Mouse (Mus musculus) embryonic facial prominence, embryonic 11.5 days (tissue): ENCODE results near the gene Utp20. TPM values are rescaled to one million over a fixed set of nuclear protein-coding genes. Genes with fewer than 3 reads are reported as not detected.

ENCODE experiments used
- ATAC-seq: fragments of 200-750 bp; cut with Nextera tagmentation; replicated peaks from 2 replicates; pipeline ENCODE4 v1.8.0; 2017; ENCODE audit warnings: low read depth; ENCODE audit not compliant: insufficient number of reproducible peaks, low FRiP score, low TSS enrichment
- DNase-seq: peaks from one replicate; pipeline ENCODE4 v3.0.0-alpha.2; 2015; ENCODE audit warnings: low spot score
- H3K27ac ChIP-seq: fragments of 300-500 bp; sonication (generic); replicated peaks from 2 replicates; pipeline ENCODE4 v1.5.1; 2014; ENCODE audit warnings: mild to moderate bottlenecking, low read depth, low read length, control low read depth
- H3K27me3 ChIP-seq: fragments of 300-500 bp; sonication (generic); 2 replicates; pipeline ENCODE4 v1.6.1; 2014; ENCODE audit warnings: mild to moderate bottlenecking, low read length, moderate library complexity, mixed read lengths; ENCODE audit not compliant: control insufficient read depth, insufficient read depth
- H3K36me3 ChIP-seq: fragments of 300-500 bp; sonication (generic); replicated peaks from 2 replicates; pipeline ENCODE4 v1.6.1; 2014; ENCODE audit warnings: low read depth, mild to moderate bottlenecking, low read length, moderate library complexity, mixed read lengths; ENCODE audit not compliant: control insufficient read depth, insufficient read depth
- H3K4me1 ChIP-seq: fragments of 300-500 bp; sonication (generic); 2 replicates; pipeline ENCODE4 v1.6.1; 2014; ENCODE audit warnings: low read length, mixed read lengths; ENCODE audit not compliant: control insufficient read depth, insufficient read depth
- H3K4me2 ChIP-seq: fragments of 300-500 bp; sonication (generic); 2 replicates; pipeline ENCODE4 v1.6.1; 2014; ENCODE audit warnings: low read depth, mild to moderate bottlenecking, control low read depth, low read length, moderate library complexity
- H3K4me3 ChIP-seq: fragments of 300-500 bp; sonication (generic); 2 replicates; pipeline ENCODE4 v1.5.1; 2014; ENCODE audit warnings: low read depth, low read length, control low read depth
- H3K9ac ChIP-seq: fragments of 300-500 bp; sonication (generic); replicated peaks from 2 replicates; pipeline ENCODE4 v1.6.1; 2014; ENCODE audit warnings: mild to moderate bottlenecking, control low read depth, low read length
- H3K9me3 ChIP-seq: fragments of 300-500 bp; sonication (generic); replicated peaks from 2 replicates; pipeline ENCODE4 v1.6.1; 2016; ENCODE audit warnings: mild to moderate bottlenecking, low read length, inconsistent platforms, mixed read lengths; ENCODE audit not compliant: control insufficient read depth
- WGBS: fragments of 180-500 bp; shearing (Covaris S2); extraction: QIAGEN DNeasy Blood & Tissue Kit; methylation state at CpG from one replicate; pipeline ENCODE4 v1.1.7; 2014; 5-methylcytosine and 5-hydroxymethylcytosine counted together
- polyA plus RNA-seq: library from polyadenylated mRNA; unstranded; fragments of >200 nt; fragmentation: Nextera tagmentation; extraction: Ambion mirVana; gene quantifications from 2 replicates; pipeline ENCODE4 v1.2.1, GENCODE M21; 2014

Utp20 gene
- polyA plus RNA-seq: 23.7 and 26.0 TPM in 2 replicates

DNA sequence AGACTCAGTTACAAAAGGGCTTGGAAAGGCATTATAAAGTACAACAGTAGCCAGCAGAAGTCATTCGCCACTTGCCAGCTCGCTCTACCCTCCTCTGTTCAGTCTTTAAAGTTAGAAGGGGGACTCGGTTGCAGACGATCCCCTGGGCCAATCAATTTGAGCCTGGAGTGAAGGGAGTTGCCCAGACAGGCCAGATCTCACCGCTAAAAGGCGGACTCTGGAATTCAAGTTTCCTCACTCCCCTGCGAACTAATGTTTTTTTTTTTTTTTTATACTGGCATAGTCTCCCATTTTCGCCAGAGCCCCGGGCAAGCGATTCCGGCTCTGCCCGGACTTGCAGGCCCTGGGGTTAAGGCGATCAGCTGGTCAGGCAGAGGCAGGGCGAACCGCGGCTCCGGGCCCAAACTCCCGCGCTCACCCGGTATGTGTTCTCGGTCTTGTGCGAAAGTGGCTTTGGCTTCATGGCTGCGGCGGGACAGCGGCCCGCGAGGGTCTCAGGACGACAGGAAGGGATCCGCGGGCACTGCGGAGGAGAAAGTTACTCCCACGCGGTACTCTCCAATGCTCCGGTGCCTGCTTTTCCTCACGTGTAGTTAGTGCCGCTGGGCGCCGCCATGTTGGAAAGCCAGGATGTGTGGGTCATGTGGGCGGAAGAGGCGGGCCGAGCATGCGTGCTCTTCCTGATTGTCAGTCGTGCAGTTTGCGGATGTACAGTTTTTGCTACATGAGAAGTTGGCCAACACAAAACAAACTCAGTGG, at the start of gene Utp20:
Utp20 (minus strand) TSS at position 617 of the 759 bp plus-strand sequence.
- peak within 1 kb of the TSS; percentile 92 for H3K4me3 ChIP-seq
- H3K36me3 ChIP-seq: no peaks in the 10 kb centered on the region; the same call in 1 of the 2 replicates
- no peak within 1 kb of the TSS for H3K27ac ChIP-seq
- H3K9me3 ChIP-seq: no peaks in the 10 kb centered on the region
- no peaks in the 10 kb centered on the region for H3K4me1 ChIP-seq
- under 1% methylated on average over 44 of the region's 44 CpGs for WGBS
- H3K9ac ChIP-seq: peak within 1 kb of the TSS; percentile 75
- peak; percentile 98 for ATAC-seq
- H3K4me2 ChIP-seq: peak within 1 kb of the TSS; percentile 76
- no peaks in the 10 kb centered on the region for H3K27me3 ChIP-seq
- DNase-seq: peak; percentile 90

DNA sequence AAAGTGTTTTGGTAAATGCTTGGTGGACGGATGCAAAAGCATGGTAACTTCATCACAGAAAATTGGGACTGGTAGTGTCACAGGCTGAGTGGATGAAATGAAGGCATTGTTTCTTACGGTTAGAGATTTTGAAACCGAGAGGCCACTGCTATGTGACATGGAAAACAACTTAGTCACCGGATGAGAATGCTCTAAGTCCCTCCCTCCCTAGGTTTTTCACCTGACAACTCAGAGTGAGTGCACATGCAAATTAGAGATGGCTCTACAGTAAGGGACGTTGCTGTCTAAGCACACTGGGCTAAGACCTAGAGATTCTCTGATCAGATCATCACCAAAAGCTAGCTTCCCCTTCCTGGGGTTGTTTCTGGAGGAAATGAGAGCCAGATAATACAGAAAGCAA, 48.3 kb upstream of the Utp20 start:
- H3K27me3 ChIP-seq: no peaks in the 10 kb centered on the region
- no peaks in the 10 kb centered on the region for H3K4me1 ChIP-seq
- no peak overlapping the region for H3K4me2 ChIP-seq
- no peak overlapping the region for H3K9ac ChIP-seq
- DNase-seq (no peak), ATAC-seq (no peak)
- no peaks in the 10 kb centered on the region for H3K36me3 ChIP-seq
- H3K4me3 ChIP-seq: no peak overlapping the region
- 72% methylated on average over 5 of the region's 5 CpGs for WGBS
- H3K9me3 ChIP-seq: no peaks in the 10 kb centered on the region
- H3K27ac ChIP-seq: no peak overlapping the region

DNA sequence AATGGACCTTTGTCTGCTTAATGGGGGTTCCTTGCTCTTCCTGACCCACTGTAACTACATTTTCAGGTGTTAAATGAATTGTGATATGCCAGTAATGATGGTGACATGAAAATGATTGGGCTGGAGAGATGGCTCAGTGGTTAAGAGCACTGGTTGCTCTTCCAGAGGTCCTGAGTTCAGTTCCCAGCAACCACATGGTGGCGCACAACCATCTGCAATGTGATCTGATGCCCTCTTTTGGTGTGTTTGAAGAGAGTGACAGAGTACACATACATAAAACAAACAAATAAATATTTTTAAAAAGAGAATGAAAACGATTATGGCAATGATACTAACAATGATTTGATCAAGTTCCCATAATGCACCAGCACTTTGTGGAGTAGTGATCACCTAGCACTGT, 39.4 kb upstream of the Utp20 start:
- DNase-seq (no peak), ATAC-seq (no peak)
- Histone ChIP-seq H3K4me3 (no peak overlapping the region), H3K36me3 (no peaks in the 10 kb centered on the region), H3K9me3 (no peaks in the 10 kb centered on the region), H3K9ac (no peak overlapping the region), H3K4me2 (no peak overlapping the region), H3K27ac (no peak overlapping the region), H3K27me3 (no peaks in the 10 kb centered on the region), H3K4me1 (no peaks in the 10 kb centered on the region)
- WGBS: 65% methylated on average over 2 of the region's 2 CpGs

DNA sequence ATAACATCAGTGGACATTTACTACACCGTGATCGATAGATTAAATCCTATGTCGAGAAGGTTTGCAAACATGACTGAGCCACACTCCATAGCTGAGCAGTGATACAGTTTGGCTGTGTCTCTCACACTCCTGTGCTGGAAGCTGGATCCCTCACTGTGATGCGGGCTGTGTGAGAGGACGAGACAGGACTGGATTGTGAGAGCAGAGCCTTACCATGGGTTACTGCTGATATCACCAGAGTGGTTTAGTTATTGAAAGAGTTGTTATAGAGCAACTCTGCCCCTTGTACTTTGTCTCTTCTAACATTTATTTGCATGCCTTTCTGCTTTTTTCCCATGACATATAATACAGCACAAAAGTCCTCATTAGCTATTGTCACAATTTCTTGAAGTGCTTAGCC, 35.7 kb upstream of the Utp20 start:
- no peak overlapping the region for H3K9ac ChIP-seq
- H3K27ac ChIP-seq: no peak overlapping the region
- no peaks in the 10 kb centered on the region for H3K27me3 ChIP-seq
- no peak overlapping the region for H3K4me2 ChIP-seq
- H3K9me3 ChIP-seq: no peaks in the 10 kb centered on the region
- DNase-seq (no peak), ATAC-seq (no peak)
- no peaks in the 10 kb centered on the region for H3K36me3 ChIP-seq
- no peaks in the 10 kb centered on the region for H3K4me1 ChIP-seq
- WGBS: 89% methylated on average over 5 of the region's 5 CpGs
- H3K4me3 ChIP-seq: no peak overlapping the region

DNA sequence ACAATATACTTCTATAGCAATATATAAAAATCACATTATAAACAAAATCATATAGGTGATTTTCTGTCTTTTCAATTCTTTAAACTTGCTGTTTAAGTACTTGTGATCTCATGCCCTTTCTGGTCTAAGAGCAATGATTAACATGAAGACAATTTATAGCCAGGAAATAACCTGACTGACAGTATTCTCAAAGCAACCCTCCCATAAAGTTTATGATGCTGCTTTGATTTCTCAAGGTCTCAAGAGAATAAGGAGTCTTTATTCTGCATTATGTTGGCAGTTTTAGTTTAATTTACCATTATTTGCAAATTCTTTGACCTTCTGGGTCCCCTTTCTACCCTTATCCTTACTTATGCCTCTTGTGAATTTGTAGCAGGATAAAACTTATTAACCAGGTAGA, 34.8 kb upstream of the Utp20 start:
- no peaks in the 10 kb centered on the region for H3K4me1 ChIP-seq
- ATAC-seq: no peak

DNA sequence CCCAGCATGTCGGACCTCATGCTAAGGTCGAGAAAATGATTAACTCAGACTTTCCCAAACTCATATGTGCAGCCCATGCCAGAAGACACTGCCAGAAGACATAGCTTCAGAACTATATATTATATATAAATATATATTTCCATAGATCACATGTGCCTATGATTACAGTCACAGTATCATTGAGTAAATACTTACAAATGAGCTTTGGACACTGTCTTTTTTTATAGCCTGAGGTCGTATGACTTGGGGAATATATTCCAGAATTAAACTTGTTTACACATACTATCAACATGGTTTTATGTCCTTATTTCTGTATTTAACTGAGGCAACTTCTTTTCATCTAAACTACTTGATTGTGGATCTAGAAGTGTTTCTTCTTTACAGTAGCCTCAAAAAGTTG, 34.3 kb upstream of the Utp20 start:
- Histone ChIP-seq H3K9ac (no peak overlapping the region), H3K27me3 (no peaks in the 10 kb centered on the region), H3K4me3 (no peak overlapping the region), H3K9me3 (no peaks in the 10 kb centered on the region), H3K4me2 (no peak overlapping the region), H3K27ac (no peak overlapping the region), H3K36me3 (no peaks in the 10 kb centered on the region), H3K4me1 (no peaks in the 10 kb centered on the region)
- 77% methylated on average over 3 of the region's 3 CpGs for WGBS
- DNase-seq (no peak), ATAC-seq (no peak)

More for the DNA sequence above, 34.8 kb upstream of the Utp20 start:
- no peak overlapping the region for H3K27ac ChIP-seq
- H3K36me3 ChIP-seq: no peaks in the 10 kb centered on the region
- no peak overlapping the region for H3K9ac ChIP-seq
- no peak overlapping the region for H3K4me2 ChIP-seq
- no peaks in the 10 kb centered on the region for H3K27me3 ChIP-seq
- no peaks in the 10 kb centered on the region for H3K9me3 ChIP-seq
- no peak overlapping the region for H3K4me3 ChIP-seq
- DNase-seq: no peak

DNA sequence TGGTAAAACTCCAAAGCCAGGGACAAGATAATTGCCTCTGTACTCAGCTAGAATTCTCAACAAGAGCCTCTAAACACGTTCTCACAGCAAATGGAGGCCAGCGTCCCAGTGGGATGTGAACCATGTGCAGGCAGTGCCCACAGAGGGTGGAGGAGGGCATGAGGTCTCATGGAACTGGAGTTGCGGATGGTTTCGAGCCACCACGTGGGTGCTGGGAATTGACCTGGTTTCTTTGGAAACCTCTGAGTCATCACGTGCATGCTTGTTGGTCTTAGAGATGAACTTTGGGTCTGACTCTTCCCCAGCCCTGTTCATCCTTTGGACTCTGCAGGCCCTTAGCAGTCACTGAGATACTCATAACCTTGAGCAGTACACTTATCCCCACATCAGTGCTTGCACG, 26.7 kb upstream of the Utp20 start:
- DNase-seq: no peak
- Histone ChIP-seq H3K27ac (no peak overlapping the region), H3K4me1 (no peaks in the 10 kb centered on the region), H3K4me3 (no peak overlapping the region), H3K4me2 (no peak overlapping the region), H3K27me3 (no peaks in the 10 kb centered on the region), H3K9me3 (no peaks in the 10 kb centered on the region), H3K9ac (no peak overlapping the region), H3K36me3 (no peaks in the 10 kb centered on the region)
- WGBS: 89% methylated on average over 7 of the region's 7 CpGs
- ATAC-seq: no peak

DNA sequence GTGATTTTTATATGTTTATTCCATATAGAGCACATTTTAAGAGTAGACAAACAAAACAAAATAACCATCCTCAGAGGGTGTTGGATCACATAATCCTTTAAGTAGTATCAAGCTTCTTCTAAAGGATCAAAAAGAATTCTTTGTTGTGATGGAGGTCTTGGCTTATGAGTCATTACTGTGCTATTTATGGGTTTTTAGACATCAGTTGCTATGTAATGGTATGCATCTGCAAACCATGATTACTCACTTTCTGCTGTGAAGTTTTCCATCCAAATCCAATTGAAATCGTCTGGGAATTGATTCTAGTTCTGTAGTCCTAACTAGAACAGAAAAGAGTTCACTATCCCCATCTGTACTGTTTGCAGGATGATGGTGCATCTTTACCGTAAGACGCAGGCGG, 23.4 kb upstream of the Utp20 start:
- no peaks in the 10 kb centered on the region for H3K9me3 ChIP-seq
- WGBS: 91% methylated on average over 4 of the region's 4 CpGs
- no peaks in the 10 kb centered on the region for H3K4me1 ChIP-seq
- no peaks in the 10 kb centered on the region for H3K36me3 ChIP-seq
- H3K27me3 ChIP-seq: no peaks in the 10 kb centered on the region
- DNase-seq (no peak), ATAC-seq (no peak)
- no peak overlapping the region for H3K4me3 ChIP-seq
- H3K27ac ChIP-seq: no peak overlapping the region
- H3K9ac ChIP-seq: no peak overlapping the region
- no peak overlapping the region for H3K4me2 ChIP-seq
